Mouse (Mus musculus): ENCODE results near the gene Clec4a1. TPM values are rescaled to one million over a fixed set of nuclear protein-coding genes. Genes with fewer than 3 reads are reported as not detected.
A peak's percentile ranks its signal among the peaks of the same experiment; 100 is the strongest.

Gene Clec4a1
- polyA plus RNA-seq, 1 experiment from 2014 or later: 3.1 TPM

DNA sequence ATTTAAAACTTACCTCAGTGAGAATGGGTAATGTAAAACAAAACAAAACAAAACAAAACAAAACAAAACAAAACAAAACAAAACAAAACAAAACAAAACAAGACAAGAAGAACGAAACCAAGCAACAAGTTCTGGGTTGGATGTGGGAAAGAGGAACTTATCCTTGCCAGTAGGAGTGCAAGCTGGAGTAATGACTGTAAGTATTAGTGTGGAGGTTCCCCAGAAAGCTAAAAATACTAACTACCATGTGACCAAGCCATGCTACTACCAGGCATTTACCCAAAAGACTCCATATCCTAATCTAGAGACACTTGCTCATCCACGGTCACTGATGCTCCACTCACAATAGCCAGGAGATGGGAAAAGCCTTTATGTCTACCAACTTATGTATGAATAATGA is 25.1 kb downstream of the Clec4a1 start:
- no peaks in the 10 kb centered on the region for H3K27me3 ChIP-seq (ENCODE audit: insufficient read depth, low read length)
- no peak overlapping the region for H3K27ac ChIP-seq (ENCODE audit: low read depth)
- no peak overlapping the region for H3K4me2 ChIP-seq
- DNase-seq: no peak
- WGBS: 88% methylated on average over 2 of the region's 2 CpGs
- H3K9ac ChIP-seq: no peak overlapping the region
- H3K4me3 ChIP-seq (ENCODE audit: low read depth, low read length): no peak overlapping the region
- H3K36me3 ChIP-seq (ENCODE audit: insufficient read depth): no peaks in the 10 kb centered on the region
- TF ChIP-seq CTCF (IDR thresholded peaks at IDR 0.05; ENCODE audit: low read depth): no peak
- no peak for ATAC-seq (ENCODE audit: insufficient read depth)
- no peaks in the 10 kb centered on the region for H3K4me1 ChIP-seq (ENCODE audit: insufficient read depth)
- no peaks in the 10 kb centered on the region for H3K9me3 ChIP-seq (ENCODE audit: low read depth, low read length)

DNA sequence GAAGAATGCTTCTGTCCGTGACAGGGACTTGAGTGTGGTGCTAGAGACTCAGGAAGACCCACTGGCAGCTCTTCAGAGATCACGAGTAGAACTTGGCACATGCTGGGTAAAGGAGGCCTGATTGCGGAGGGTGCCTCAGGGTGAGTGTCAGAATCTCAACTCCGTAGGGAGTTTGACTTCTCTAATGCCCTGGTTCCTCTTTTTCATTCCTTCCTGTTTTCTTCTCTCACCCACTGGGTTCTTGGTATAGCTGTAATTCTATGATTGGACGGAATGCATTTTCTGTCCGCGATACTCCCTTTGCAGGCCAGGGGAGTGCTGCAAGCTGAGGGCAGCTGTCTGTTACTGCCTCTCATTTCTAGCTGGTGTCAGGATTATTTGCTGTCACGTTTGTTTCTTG is 30.8 kb downstream of the Clec4a1 start, which contains the start of gene Clec4a3:
Gene Clec4a3 (plus strand): TSS at position 115 of the 400 bp plus-strand sequence.
- Histone ChIP-seq H3K27ac (ENCODE audit: low read depth) (no peak within 1 kb of the TSS), H3K9me3 (ENCODE audit: low read depth, low read length) (no peaks in the 10 kb centered on the region), H3K4me1 (ENCODE audit: insufficient read depth) (no peaks in the 10 kb centered on the region), H3K9ac (no peak within 1 kb of the TSS), H3K36me3 (ENCODE audit: insufficient read depth) (no peaks in the 10 kb centered on the region), H3K27me3 (ENCODE audit: insufficient read depth, low read length) (no peaks in the 10 kb centered on the region), H3K4me2 (no peak within 1 kb of the TSS), H3K4me3 (ENCODE audit: low read depth, low read length) (no peak within 1 kb of the TSS)
- no peak for TF ChIP-seq CTCF (IDR thresholded peaks at IDR 0.05; ENCODE audit: low read depth)
- ATAC-seq (ENCODE audit: insufficient read depth) (no peak), DNase-seq (peak; percentile 3)
- 80% methylated on average over 8 of the region's 8 CpGs for WGBS

GRCm38 (mm10) chr6:122964562-122964961 is 42.9 kb downstream of the Clec4a1 start:
- no peak overlapping the region for H3K4me3 ChIP-seq (ENCODE audit: low read depth, low read length)
- no peak for TF ChIP-seq CTCF (IDR thresholded peaks at IDR 0.05; ENCODE audit: low read depth)
- H3K27ac ChIP-seq (ENCODE audit: low read depth): no peak overlapping the region
- no peak for ATAC-seq (ENCODE audit: insufficient read depth)
- H3K9me3 ChIP-seq (ENCODE audit: low read depth, low read length): no peaks in the 10 kb centered on the region
- no peaks in the 10 kb centered on the region for H3K4me1 ChIP-seq (ENCODE audit: insufficient read depth)
- no peaks in the 10 kb centered on the region for H3K27me3 ChIP-seq (ENCODE audit: insufficient read depth, low read length)
- 65% methylated on average over 2 of the region's 2 CpGs for WGBS
- H3K4me2 ChIP-seq: no peak overlapping the region
- no peak overlapping the region for H3K9ac ChIP-seq
- no peaks in the 10 kb centered on the region for H3K36me3 ChIP-seq (ENCODE audit: insufficient read depth)
- DNase-seq: no peak

GRCm38 (mm10) chr6:122969048-122969447 is 47.4 kb downstream of the Clec4a1 start:
- Histone ChIP-seq H3K4me2 (no peak overlapping the region), H3K27ac (ENCODE audit: low read depth) (no peak overlapping the region), H3K36me3 (ENCODE audit: insufficient read depth) (no peaks in the 10 kb centered on the region), H3K4me1 (ENCODE audit: insufficient read depth) (no peaks in the 10 kb centered on the region), H3K4me3 (ENCODE audit: low read depth, low read length) (no peak overlapping the region), H3K9me3 (ENCODE audit: low read depth, low read length) (no peaks in the 10 kb centered on the region), H3K9ac (no peak overlapping the region), H3K27me3 (ENCODE audit: insufficient read depth, low read length) (no peaks in the 10 kb centered on the region)
- no peak for ATAC-seq (ENCODE audit: insufficient read depth)
- 93% methylated on average over 2 of the region's 2 CpGs for whole genome bisulfite sequencing
- TF ChIP-seq CTCF (IDR thresholded peaks at IDR 0.05; ENCODE audit: low read depth): no peak
- DNase-seq: no peak

Other genes with a start within 250 kb of the Clec4a1 start
- 0.15 and 0.43 TPM in 2 replicates for gene Nanog, start 214.4 kb upstream of the Clec4a1 start, polyA plus RNA-seq (2014; fragmentation: Nextera tagmentation; extraction: Ambion mirVana)
- 8.4 and 8.9 TPM in 2 replicates for gene Slc2a3, start 120.2 kb upstream of the Clec4a1 start, polyA plus RNA-seq (2014; fragmentation: Nextera tagmentation; extraction: Ambion mirVana)
- gene Foxj2, start 101.9 kb upstream of the Clec4a1 start, polyA plus RNA-seq (2014; fragmentation: Nextera tagmentation; extraction: Ambion mirVana): 6.7 and 7.5 TPM in 2 replicates
- 3.2 and 4.0 TPM in 2 replicates for gene C3ar1, start 65.7 kb upstream of the Clec4a1 start, polyA plus RNA-seq (2014; fragmentation: Nextera tagmentation; extraction: Ambion mirVana)
- gene Necap1, start 47.4 kb upstream of the Clec4a1 start, polyA plus RNA-seq (2014; fragmentation: Nextera tagmentation; extraction: Ambion mirVana): 46.1 and 50.9 TPM in 2 replicates
- 2.3 and 3.4 TPM in 2 replicates for gene Clec4a3, start 30.7 kb downstream of the Clec4a1 start, polyA plus RNA-seq (2014; fragmentation: Nextera tagmentation; extraction: Ambion mirVana)
- not detected in 2 replicates for gene Clec4a4, start 68.5 kb downstream of the Clec4a1 start, polyA plus RNA-seq (2014; fragmentation: Nextera tagmentation; extraction: Ambion mirVana)
- not detected in 2 replicates for gene Clec4b1, start 128.1 kb downstream of the Clec4a1 start, polyA plus RNA-seq (2014; fragmentation: Nextera tagmentation; extraction: Ambion mirVana)
- gene Clec4a2, start 184.6 kb downstream of the Clec4a1 start, polyA plus RNA-seq (2014; fragmentation: Nextera tagmentation; extraction: Ambion mirVana): 3.1 and 4.1 TPM in 2 replicates